Mouse (Mus musculus): ENCODE results near the gene Gm1123. TPM values are rescaled to one million over a fixed set of nuclear protein-coding genes. Genes with fewer than 3 reads are reported as not detected.

Gene Gm1123
- polyA plus RNA-seq, 1 experiment from 2014 or later = not detected

GRCm38 (mm10) chr9:98994103-98994502, 41.4 kb downstream of the Gm1123 start:
- Histone ChIP-seq H3K9me3 (no peaks in the 10 kb centered on the region), H3K27ac (replicated peaks) (no peak overlapping the region), H3K4me1 (no peaks in the 10 kb centered on the region), H3K27me3 (replicated peaks; ENCODE audit: low read depth, poor library complexity, severe bottlenecking) (no peaks in the 10 kb centered on the region), H3K36me3 (replicated peaks) (peaks cover 27% of the 10 kb centered on the region), H3K4me3 (no peak overlapping the region)
- WGBS = 93% methylated on average over 4 of the region's 4 CpGs
- DNase-seq (ENCODE audit: low spot score) = no peak

DNA sequence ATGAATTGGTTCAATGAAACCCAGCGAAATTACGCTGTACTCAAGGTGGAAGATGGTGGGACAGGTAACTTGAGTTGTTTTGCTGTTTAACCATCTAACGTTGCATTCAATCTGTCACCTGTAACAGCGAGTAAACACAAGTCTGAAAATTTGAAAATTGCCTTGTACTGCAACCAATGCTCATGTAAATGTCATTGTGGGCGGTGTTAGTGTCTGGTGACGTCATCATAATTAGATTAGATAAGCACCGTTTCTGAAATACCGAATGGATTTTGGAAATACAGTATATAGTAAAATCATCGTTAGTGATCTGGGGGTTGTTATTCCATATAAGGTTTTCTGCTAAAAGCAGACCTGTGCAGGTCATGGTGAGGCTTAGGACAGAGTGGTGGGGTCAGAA, 48.4 kb downstream of the Gm1123 start:
- no peak overlapping the region for H3K27ac ChIP-seq (replicated peaks)
- H3K27me3 ChIP-seq (replicated peaks; ENCODE audit: low read depth, poor library complexity, severe bottlenecking) = peaks cover 25% of the 10 kb centered on the region
- no peaks in the 10 kb centered on the region for H3K36me3 ChIP-seq (replicated peaks)
- H3K9me3 ChIP-seq = no peaks in the 10 kb centered on the region
- H3K4me3 ChIP-seq = peak overlapping the region; percentile 78
- DNase-seq (ENCODE audit: low spot score) = no peak
- 53% methylated on average over 9 of the region's 9 CpGs for WGBS
- H3K4me1 ChIP-seq = peaks cover 13% of the 10 kb centered on the region

GRCm38 (mm10) chr9:98986476-98987096, 48.9 kb downstream of the Gm1123 start:
- Histone ChIP-seq H3K36me3 (replicated peaks) (no peaks in the 10 kb centered on the region), H3K27me3 (replicated peaks; ENCODE audit: low read depth, poor library complexity, severe bottlenecking) (peaks cover 27% of the 10 kb centered on the region), H3K27ac (replicated peaks) (peak overlapping the region; percentile 85), H3K4me1 (peaks cover 13% of the 10 kb centered on the region), H3K4me3 (peak overlapping the region; percentile 78), H3K9me3 (no peaks in the 10 kb centered on the region)
- under 1% methylated on average over 50 of the region's 50 CpGs for WGBS
- no peak for DNase-seq (ENCODE audit: low spot score)

GRCm38 (mm10) chr9:98985800-98986475, 49.6 kb downstream of the Gm1123 start, which contains the start of gene Faim:
Gene Faim, plus strand, starts transcription at chr9:98986373.
- peak within 1 kb of the TSS; percentile 85 for H3K27ac ChIP-seq (replicated peaks)
- no peaks in the 10 kb centered on the region for H3K9me3 ChIP-seq
- peak within 1 kb of the TSS; percentile 78 for H3K4me3 ChIP-seq
- H3K27me3 ChIP-seq (replicated peaks; ENCODE audit: low read depth, poor library complexity, severe bottlenecking) = peaks cover 27% of the 10 kb centered on the region
- no peaks in the 10 kb centered on the region for H3K36me3 ChIP-seq (replicated peaks)
- 1% methylated on average over 45 of the region's 45 CpGs for WGBS
- peak; percentile 100 for DNase-seq (ENCODE audit: low spot score)
- H3K4me1 ChIP-seq = peaks cover 13% of the 10 kb centered on the region

DNA sequence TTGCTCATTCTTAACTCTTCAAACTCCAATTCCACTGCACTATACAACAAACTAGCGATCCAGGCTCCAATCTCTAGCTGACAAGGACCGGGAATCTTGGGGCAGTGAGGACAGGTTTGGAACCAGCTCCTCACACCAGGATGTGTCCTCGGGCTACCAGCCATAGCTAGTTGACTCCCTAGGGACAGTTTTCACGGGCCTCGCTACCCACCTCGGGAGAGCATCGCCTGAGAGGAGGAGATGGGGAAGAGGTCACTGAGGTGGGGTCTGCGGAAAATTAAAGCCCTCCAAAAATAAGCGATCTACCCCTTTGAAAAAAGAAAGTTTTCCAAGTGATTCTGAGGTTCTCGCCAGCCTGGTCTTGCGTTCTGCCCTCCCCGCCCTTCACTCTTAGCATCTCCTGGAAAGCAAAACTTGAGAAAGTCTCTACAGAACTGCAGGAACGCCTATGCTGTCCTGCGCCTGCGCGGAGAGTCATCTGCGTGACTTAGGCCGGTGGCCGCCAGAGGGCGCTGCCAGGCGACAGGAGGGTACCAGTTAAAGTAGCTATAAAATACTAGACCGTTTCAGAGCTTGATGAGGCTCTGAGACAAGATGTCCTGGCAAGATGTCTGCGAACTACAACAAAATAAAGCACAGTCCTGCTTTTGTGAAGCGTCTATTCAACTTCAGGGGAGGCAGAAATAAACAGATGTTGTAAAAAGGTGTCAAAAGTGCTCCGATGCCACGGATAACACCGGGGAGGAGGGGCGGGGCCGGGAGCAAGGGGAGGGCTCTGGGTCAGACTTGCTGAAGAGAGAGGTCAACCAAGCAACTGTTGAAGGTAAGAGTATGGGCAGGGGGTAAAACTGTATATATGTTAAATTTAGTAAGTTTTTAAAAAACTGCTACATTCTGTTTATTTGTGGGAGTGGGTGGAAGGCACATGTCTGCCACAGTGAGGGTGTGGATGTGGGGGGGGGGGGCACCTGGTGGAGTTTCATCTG, 55.8 kb downstream of the Gm1123 start:
- Histone ChIP-seq H3K9me3 (no peaks in the 10 kb centered on the region), H3K27ac (replicated peaks) (no peak overlapping the region), H3K4me1 (peaks cover 10% of the 10 kb centered on the region), H3K27me3 (replicated peaks; ENCODE audit: low read depth, poor library complexity, severe bottlenecking) (peaks cover 72% of the 10 kb centered on the region), H3K36me3 (replicated peaks) (no peaks in the 10 kb centered on the region), H3K4me3 (peak overlapping the region; percentile 55)
- WGBS = 5% methylated on average over 29 of the region's 29 CpGs
- peak; percentile 93 for DNase-seq (ENCODE audit: low spot score)

DNA sequence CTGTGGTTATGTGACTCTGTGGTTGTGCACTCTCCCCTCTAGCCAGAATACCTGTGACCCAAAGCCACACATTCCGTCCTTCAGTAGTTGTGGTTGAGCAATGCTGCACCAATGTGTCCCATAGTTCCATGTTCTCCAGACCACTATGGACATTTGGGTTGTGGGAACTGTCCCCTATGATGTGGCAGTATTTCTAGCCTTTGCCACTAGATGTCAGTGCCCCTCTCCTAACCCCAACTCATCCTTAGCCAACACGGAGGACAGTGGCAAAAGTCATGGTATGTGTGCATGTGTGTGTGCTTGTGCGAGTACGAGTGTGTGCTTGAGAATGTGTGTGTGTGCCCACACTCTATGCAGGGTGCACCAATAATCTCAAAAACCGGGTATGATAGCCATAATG, 59.0 kb downstream of the Gm1123 start:
- H3K9me3 ChIP-seq = no peaks in the 10 kb centered on the region
- H3K4me3 ChIP-seq = no peak overlapping the region
- WGBS = 45% methylated on average over 5 of the region's 5 CpGs
- H3K36me3 ChIP-seq (replicated peaks) = no peaks in the 10 kb centered on the region
- no peak overlapping the region for H3K27ac ChIP-seq (replicated peaks)
- no peak for DNase-seq (ENCODE audit: low spot score)
- peaks cover 80% of the 10 kb centered on the region for H3K27me3 ChIP-seq (replicated peaks; ENCODE audit: low read depth, poor library complexity, severe bottlenecking)
- H3K4me1 ChIP-seq = peaks cover 22% of the 10 kb centered on the region

DNA sequence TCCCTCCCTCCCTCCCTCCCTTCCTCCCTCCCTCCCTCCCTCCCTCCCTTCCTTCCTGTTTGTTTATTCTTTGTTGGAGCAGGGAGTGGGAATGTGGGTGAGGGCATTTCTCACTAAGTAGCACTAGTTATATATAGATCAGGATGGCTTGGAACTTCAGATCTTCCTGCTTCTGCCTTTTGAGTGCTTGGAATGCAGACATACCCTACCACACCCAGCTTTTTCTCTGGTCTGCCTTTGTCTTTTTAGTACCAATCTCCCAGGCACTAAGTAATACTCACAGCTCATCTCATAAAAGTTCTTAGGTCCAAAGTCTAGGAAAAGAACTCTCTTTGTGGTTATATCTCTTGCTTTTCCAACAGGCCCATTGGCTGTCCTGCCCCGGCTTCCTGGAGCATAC, 59.4 kb downstream of the Gm1123 start:
- Histone ChIP-seq H3K4me3 (no peak overlapping the region), H3K36me3 (replicated peaks) (no peaks in the 10 kb centered on the region), H3K27ac (replicated peaks) (no peak overlapping the region), H3K9me3 (no peaks in the 10 kb centered on the region), H3K4me1 (peaks cover 22% of the 10 kb centered on the region), H3K27me3 (replicated peaks; ENCODE audit: low read depth, poor library complexity, severe bottlenecking) (peaks cover 85% of the 10 kb centered on the region)
- 75% methylated on average over 1 of the region's 1 CpGs for WGBS
- DNase-seq (ENCODE audit: low spot score) = no peak

- Histone ChIP-seq H3K27me3 (replicated peaks; ENCODE audit: low read depth, poor library complexity, severe bottlenecking) (peaks cover 90% of the 10 kb centered on the region), H3K9me3 (peaks cover 9% of the 10 kb centered on the region; the same call in 1 of the 2 replicates)
Measured at GRCm38 (mm10) chr9:98974898-98975297, 60.6 kb downstream of the Gm1123 start.

DNA sequence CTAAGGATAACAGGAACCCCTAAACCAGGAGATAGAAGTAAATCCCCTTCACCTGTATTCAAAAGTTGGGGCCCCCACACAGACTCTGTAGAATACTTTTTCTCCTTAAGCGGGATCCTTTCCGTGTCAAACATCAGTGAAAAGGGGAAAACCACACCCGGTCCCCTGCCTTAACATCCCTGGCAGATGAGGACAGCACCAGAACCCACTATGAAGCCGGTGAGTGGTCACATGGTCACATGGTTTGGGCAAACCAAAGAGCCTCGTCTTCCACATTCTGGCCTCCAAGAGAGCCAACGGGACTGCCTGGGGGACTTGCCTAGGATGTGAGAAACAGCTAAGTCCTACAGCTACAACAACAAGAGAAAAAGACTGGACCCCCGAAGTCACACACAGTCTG, 62.0 kb downstream of the Gm1123 start:
- Histone ChIP-seq H3K4me3 (peak overlapping the region; percentile 56), H3K9me3 (peaks cover 9% of the 10 kb centered on the region; the same call in 1 of the 2 replicates), H3K4me1 (peaks cover 14% of the 10 kb centered on the region), H3K36me3 (replicated peaks) (no peaks in the 10 kb centered on the region), H3K27ac (replicated peaks) (no peak overlapping the region), H3K27me3 (replicated peaks; ENCODE audit: low read depth, poor library complexity, severe bottlenecking) (peaks cover 94% of the 10 kb centered on the region)
- peak; percentile 48 for DNase-seq (ENCODE audit: low spot score)
- 4% methylated on average over 7 of the region's 7 CpGs for WGBS

More at GRCm38 (mm10) chr9:98974898-98975297, 60.6 kb downstream of the Gm1123 start:
- WGBS = 26% methylated on average over 2 of the region's 2 CpGs
- H3K27ac ChIP-seq (replicated peaks) = no peak overlapping the region
- H3K36me3 ChIP-seq (replicated peaks) = no peaks in the 10 kb centered on the region
- DNase-seq (ENCODE audit: low spot score) = no peak
- peaks cover 20% of the 10 kb centered on the region for H3K4me1 ChIP-seq
- no peak overlapping the region for H3K4me3 ChIP-seq

- no peak overlapping the region for H3K27ac ChIP-seq (replicated peaks)
- peaks cover 99% of the 10 kb centered on the region for H3K27me3 ChIP-seq (replicated peaks; ENCODE audit: low read depth, poor library complexity, severe bottlenecking)
- no peaks in the 10 kb centered on the region for H3K36me3 ChIP-seq (replicated peaks)
- peak overlapping the region; percentile 56 for H3K4me3 ChIP-seq
- H3K4me1 ChIP-seq = peaks cover 14% of the 10 kb centered on the region
- peak; percentile 84 for DNase-seq (ENCODE audit: low spot score)
- WGBS = under 1% methylated on average over 40 of the region's 40 CpGs
- peaks cover 9% of the 10 kb centered on the region; the same call in 1 of the 2 replicates for H3K9me3 ChIP-seq
Measured at GRCm38 (mm10) chr9:98973101-98973521, 62.4 kb downstream of the Gm1123 start.

- WGBS = under 1% methylated on average over 18 of the region's 18 CpGs
- no peaks in the 10 kb centered on the region; the same call in 1 of the 2 replicates for H3K9me3 ChIP-seq
- DNase-seq (ENCODE audit: low spot score) = peak; percentile 72
- peaks cover 33% of the 10 kb centered on the region for H3K4me1 ChIP-seq
- H3K36me3 ChIP-seq (replicated peaks) = no peaks in the 10 kb centered on the region
- peaks cover 100% of the 10 kb centered on the region for H3K27me3 ChIP-seq (replicated peaks; ENCODE audit: low read depth, poor library complexity, severe bottlenecking)
- H3K4me3 ChIP-seq = peak overlapping the region; percentile 30; the same call in 1 of the 2 replicates
- H3K27ac ChIP-seq (replicated peaks) = no peak overlapping the region
Measured at GRCm38 (mm10) chr9:98965084-98965483, 70.4 kb downstream of the Gm1123 start.

GRCm38 (mm10) chr9:98963661-98964060, 71.9 kb downstream of the Gm1123 start:
- DNase-seq (ENCODE audit: low spot score) = peak; percentile 46
- WGBS = 3% methylated on average over 18 of the region's 18 CpGs
- H3K27ac ChIP-seq (replicated peaks) = no peak overlapping the region

More at GRCm38 (mm10) chr9:98963661-98964060, 71.9 kb downstream of the Gm1123 start:
- no peaks in the 10 kb centered on the region; the same call in 1 of the 2 replicates for H3K9me3 ChIP-seq
- H3K4me1 ChIP-seq = peaks cover 33% of the 10 kb centered on the region
- H3K36me3 ChIP-seq (replicated peaks) = no peaks in the 10 kb centered on the region
- H3K4me3 ChIP-seq = 0 out of 2 replicates have a peak overlapping the region, but pooled peaks have one; percentile 5
- H3K27me3 ChIP-seq (replicated peaks; ENCODE audit: low read depth, poor library complexity, severe bottlenecking) = peaks cover 100% of the 10 kb centered on the region
